Mouse (Mus musculus) heart, adult 2 months (tissue): ENCODE measurements at regions not wholly inside any gene's neighbourhood (a gene's known extent, or its start where the extent isn't known, plus 50 kb on each side); places are given as distances from the start of the nearest gene placed in this dataset.

Experiments used
- DNase-seq, 2 experiments: peaks; one replicate each; pipeline ENCODE4 v3.0.0; 2021
- H3K27ac ChIP-seq: fragments of 200-600 bp; 2 replicates; pipeline ENCODE4 v1.8.1; 2022
- H3K27me3 ChIP-seq: fragments of 200-500 bp; 2 replicates; pipeline ENCODE4 v1.6.1; 2012; ENCODE audit warnings: mild to moderate bottlenecking, low read length, inconsistent platforms, mixed read lengths; ENCODE audit not compliant: control insufficient read depth, insufficient read depth
- H3K36me3 ChIP-seq: fragments of 200-500 bp; 2 replicates; pipeline ENCODE4 v1.6.1; 2012; ENCODE audit warnings: low read length, inconsistent platforms; ENCODE audit not compliant: control insufficient read depth, insufficient read depth
- H3K4me1 ChIP-seq: fragments of 200-500 bp; 2 replicates; pipeline ENCODE4 v1.6.1; 2011; ENCODE audit warnings: low read length; ENCODE audit not compliant: control insufficient read depth, insufficient read depth
- H3K4me3 ChIP-seq: fragments of 200-600 bp; 2 replicates; pipeline ENCODE4 v1.8.1; 2022
- H3K79me2 ChIP-seq: fragments of 200-500 bp; replicated peaks from 2 replicates; pipeline ENCODE4 v1.6.1; 2012; ENCODE audit warnings: mild to moderate bottlenecking, inconsistent platforms, low read length, moderate library complexity, mixed read lengths; ENCODE audit not compliant: control insufficient read depth, insufficient read depth
- H3K9ac ChIP-seq: fragments of 200-500 bp; 2 replicates; pipeline ENCODE4 v1.6.1; 2012; ENCODE audit warnings: low read depth, mild to moderate bottlenecking, control low read depth, inconsistent platforms, low read length, mixed read lengths
- CTCF ChIP-seq: fragments of 200-600 bp; IDR thresholded peaks from 2 replicates; pipeline ENCODE4 v1.8.1; 2022; ENCODE audit warnings: antibody characterized with exemption, mild to moderate bottlenecking, moderate library complexity
- EP300 ChIP-seq: fragments of 200-500 bp; IDR thresholded peaks from 2 replicates; pipeline ENCODE4 v1.6.1; 2011; ENCODE audit warnings: low read depth, low read length, control low read depth; ENCODE audit not compliant: insufficient read depth
- POLR2A ChIP-seq: fragments of 200-500 bp; IDR thresholded peaks from 2 replicates; pipeline ENCODE4 v1.6.1; 2011; ENCODE audit warnings: mild to moderate bottlenecking, low read depth, low read length, control low read depth; ENCODE audit not compliant: insufficient read depth
- WGBS: fragments of 180-500 bp; shearing (Covaris S2); methylation state at CpG from one replicate; pipeline ENCODE4 v1.1.7; 2018; 5-methylcytosine and 5-hydroxymethylcytosine counted together
- intact Hi-C: fragments of 180-260 bp; cut with DNase I; formaldehyde crosslinking; loops from one replicate; pipeline ENCODE4 v1.15.1; 2025

- H3K9ac ChIP-seq: no peak overlapping the region
- DNase-seq: no peak
- 64% methylated on average over 10 of the region's 10 CpGs for WGBS
- H3K27me3 ChIP-seq: no peaks in the 10 kb centered on the region
- TF ChIP-seq EP300 (no peak), CTCF (no peak), POLR2A (no peak)
- no peaks in the 10 kb centered on the region for H3K79me2 ChIP-seq
- no peak overlapping the region for H3K27ac ChIP-seq
- no peaks in the 10 kb centered on the region; the same call in 1 of the 2 replicates for H3K4me1 ChIP-seq
- no peak overlapping the region for H3K4me3 ChIP-seq
- intact Hi-C loops: no loop called here
- H3K36me3 ChIP-seq: no peaks in the 10 kb centered on the region
Observed at GRCm38 (mm10) chr1:73169077-73169869, 153.6 kb upstream of the Tnp1 start.

GRCm38 (mm10) chr1:73160199-73160598, 144.5 kb upstream of the Tnp1 start:
- Histone ChIP-seq H3K27me3 (no peaks in the 10 kb centered on the region), H3K27ac (no peak overlapping the region), H3K36me3 (no peaks in the 10 kb centered on the region), H3K79me2 (no peaks in the 10 kb centered on the region), H3K4me1 (no peaks in the 10 kb centered on the region), H3K4me3 (no peak overlapping the region), H3K9ac (no peak overlapping the region)
- no peak for TF ChIP-seq CTCF
- no peak for TF ChIP-seq EP300
- intact Hi-C loops: no loop called here
- no peak for DNase-seq
- WGBS: 95% methylated on average over 3 of the region's 3 CpGs

GRCm38 (mm10) chr1:73159405-73159976, 143.8 kb upstream of the Tnp1 start:
- no peaks in the 10 kb centered on the region for H3K79me2 ChIP-seq
- DNase-seq: no peak
- H3K9ac ChIP-seq: no peak overlapping the region
- no peaks in the 10 kb centered on the region for H3K36me3 ChIP-seq
- intact Hi-C loops: no loop called here
- 92% methylated on average over 7 of the region's 7 CpGs for WGBS
- no peaks in the 10 kb centered on the region for H3K4me1 ChIP-seq
- no peak for TF ChIP-seq POLR2A
- no peak for TF ChIP-seq CTCF
- no peak for TF ChIP-seq EP300
- no peak overlapping the region for H3K27ac ChIP-seq
- H3K27me3 ChIP-seq: no peaks in the 10 kb centered on the region
- no peak overlapping the region for H3K4me3 ChIP-seq

GRCm38 (mm10) chr1:73153438-73154097, 137.9 kb upstream of the Tnp1 start:
- Histone ChIP-seq H3K4me3 (no peak overlapping the region), H3K27me3 (no peaks in the 10 kb centered on the region), H3K4me1 (peaks cover 5% of the 10 kb centered on the region), H3K9ac (no peak overlapping the region), H3K79me2 (no peaks in the 10 kb centered on the region), H3K27ac (no peak overlapping the region), H3K36me3 (no peaks in the 10 kb centered on the region)
- WGBS: 48% methylated on average over 9 of the region's 9 CpGs
- peak; percentile 46 to 49 for DNase-seq
- intact Hi-C loops: no loop called here
- TF ChIP-seq EP300: no peak
- TF ChIP-seq CTCF: no peak
- TF ChIP-seq POLR2A: no peak

GRCm38 (mm10) chr1:73149926-73150325, 134.2 kb upstream of the Tnp1 start:
- no peak overlapping the region for H3K4me3 ChIP-seq
- 90% methylated on average over 4 of the region's 4 CpGs for WGBS
- H3K27me3 ChIP-seq: no peaks in the 10 kb centered on the region
- H3K27ac ChIP-seq: no peak overlapping the region
- no peak for DNase-seq
- H3K9ac ChIP-seq: no peak overlapping the region
- H3K36me3 ChIP-seq: no peaks in the 10 kb centered on the region
- TF ChIP-seq EP300 (no peak), POLR2A (no peak), CTCF (no peak)
- intact Hi-C loops: no loop called here
- peaks cover 5% of the 10 kb centered on the region for H3K4me1 ChIP-seq
- no peaks in the 10 kb centered on the region for H3K79me2 ChIP-seq

GRCm38 (mm10) chr1:73142845-73143244, 127.1 kb upstream of the Tnp1 start:
- WGBS: 58% methylated on average over 8 of the region's 8 CpGs
- H3K4me1 ChIP-seq: no peaks in the 10 kb centered on the region; the same call in 1 of the 2 replicates
- intact Hi-C loops: loop anchor here (5.0 kb wide), 1 partner anchor 44 kb away; no protein-coding TSS in a partner anchor
- H3K27me3 ChIP-seq: no peaks in the 10 kb centered on the region
- no peaks in the 10 kb centered on the region for H3K36me3 ChIP-seq
- no peak for DNase-seq
- no peaks in the 10 kb centered on the region for H3K79me2 ChIP-seq
- no peak for TF ChIP-seq POLR2A
- no peak for TF ChIP-seq CTCF
- no peak for TF ChIP-seq EP300
- no peak overlapping the region for H3K27ac ChIP-seq
- no peak overlapping the region for H3K4me3 ChIP-seq
- H3K9ac ChIP-seq: no peak overlapping the region
